Mouse (Mus musculus) MEL (cell line): ENCODE results near the gene Ttll11.

Experiments used
- CTCF ChIP-seq, 3 experiments: IDR thresholded peaks in 2 of 3; conservative IDR thresholded peaks in 1 of 3; 2 replicates each; pipeline ENCODE4 v1.5.1; 2011 to 2012; ENCODE audit warnings: low read length in 3 of 3, low read depth in 2 of 3, mild to moderate bottlenecking in 2 of 3, improper control_type of control experiment in 1 of 3, inconsistent platforms in 1 of 3, mixed read lengths in 1 of 3, moderate library complexity in 1 of 3; ENCODE audit not compliant: control insufficient read depth in 1 of 3, insufficient read depth in 1 of 3, poor library complexity in 1 of 3, severe bottlenecking in 1 of 3
- HCFC1 ChIP-seq: IDR thresholded peaks from 2 replicates; pipeline ENCODE4 v1.6.1; 2012; ENCODE audit warnings: low read depth, mild to moderate bottlenecking, inconsistent platforms, low read length, improper control_type of control experiment, moderate library complexity

- no peak for TF ChIP-seq CTCF (IDR thresholded peaks at IDR 0.05 in 2 of 3, conservative IDR thresholded peaks at IDR 0.05 in 1 of 3; ENCODE audit: control insufficient read depth in 1 of 3, insufficient read depth in 1 of 3, low read depth in 2 of 3, low read length in 3 of 3, poor library complexity in 1 of 3, severe bottlenecking in 1 of 3)
- no peak for TF ChIP-seq HCFC1
These were observed 97.8 kb downstream of the Ttll11 start for GRCm38 (mm10) chr2:35881896-35882295.
